Mouse (Mus musculus) neural tube, embryonic 12.5 days (tissue): Measurements from ENCODE around the gene Usp16. TPM values are rescaled to one million over a fixed set of nuclear protein-coding genes. Genes with fewer than 3 reads are reported as not detected.

Source experiments
- ATAC-seq: fragments of 200-750 bp; cut with Nextera tagmentation; 2 replicates; pipeline ENCODE4 v1.8.0; 2017; ENCODE audit warnings: low read depth, mild to moderate bottlenecking, moderate TSS enrichment, moderate library complexity; ENCODE audit not compliant: low FRiP score
- H3K27ac ChIP-seq: fragments of 300-500 bp; sonication (generic); 2 replicates; pipeline ENCODE4 v1.5.1; 2016
- H3K27me3 ChIP-seq: fragments of 300-500 bp; sonication (generic); replicated peaks from 2 replicates; pipeline ENCODE4 v1.6.1; 2016; ENCODE audit warnings: mild to moderate bottlenecking
- H3K36me3 ChIP-seq: fragments of 300-500 bp; sonication (generic); 2 replicates; pipeline ENCODE4 v1.6.1; 2016; ENCODE audit warnings: mild to moderate bottlenecking
- H3K4me1 ChIP-seq: fragments of 300-500 bp; sonication (generic); 2 replicates; pipeline ENCODE4 v1.6.1; 2016
- H3K4me2 ChIP-seq: fragments of 300-500 bp; sonication (generic); replicated peaks from 2 replicates; pipeline ENCODE4 v1.6.1; 2016; ENCODE audit warnings: mild to moderate bottlenecking
- H3K4me3 ChIP-seq: fragments of 300-500 bp; sonication (generic); 2 replicates; pipeline ENCODE4 v1.5.1; 2016
- H3K9ac ChIP-seq: fragments of 300-500 bp; sonication (generic); 2 replicates; pipeline ENCODE4 v1.6.1; 2016; ENCODE audit warnings: mild to moderate bottlenecking
- H3K9me3 ChIP-seq: fragments of 300-500 bp; sonication (generic); 2 replicates; pipeline ENCODE4 v1.6.1; 2016; ENCODE audit warnings: mild to moderate bottlenecking
- WGBS: fragments of 180-500 bp; shearing (Covaris S2); methylation state at CpG from one replicate; pipeline ENCODE4 v1.1.7; 2016; 5-methylcytosine and 5-hydroxymethylcytosine counted together
- polyA plus RNA-seq: library from polyadenylated mRNA; unstranded; fragments of >200 nt; fragmentation: Nextera tagmentation; extraction: Ambion mirVana; gene quantifications from 2 replicates; pipeline ENCODE4 v1.2.1, GENCODE M21; 2016

The Usp16 gene
- polyA plus RNA-seq, 1 experiment from 2014 or later: 48.7 TPM

- Histone ChIP-seq H3K27ac (no peak overlapping the region), H3K36me3 (no peaks in the 10 kb centered on the region), H3K9ac (no peak overlapping the region), H3K9me3 (no peaks in the 10 kb centered on the region), H3K27me3 (no peaks in the 10 kb centered on the region), H3K4me1 (peaks cover 4% of the 10 kb centered on the region; the same call in 1 of the 2 replicates), H3K4me3 (no peak overlapping the region), H3K4me2 (no peak overlapping the region)
- WGBS: 81% methylated on average over 10 of the region's 10 CpGs
- no peak for ATAC-seq
These were observed 74.3 kb downstream of the Usp16 start for GRCm38 (mm10) chr16:87528755-87529154.

Other genes starting within 250 kb of the Usp16 start
- gene N6amt1, start 100.5 kb upstream of the Usp16 start, polyA plus RNA-seq: 16.5 and 18.8 TPM in 2 replicates
- gene Ltn1, start 22.1 kb upstream of the Usp16 start, polyA plus RNA-seq: 28.7 and 29.5 TPM in 2 replicates
- 12.9 and 13.5 TPM in 2 replicates for gene Rwdd2b, start 14.1 kb upstream of the Usp16 start, polyA plus RNA-seq
- gene Cct8, start 41.2 kb downstream of the Usp16 start, polyA plus RNA-seq: 499 and 510 TPM in 2 replicates
- gene Map3k7cl, start 98.6 kb downstream of the Usp16 start, polyA plus RNA-seq: not detected in 2 replicates
- gene Bach1, start 244.2 kb downstream of the Usp16 start, polyA plus RNA-seq: 23.4 and 24.6 TPM in 2 replicates